Mouse (Mus musculus) fat pad, adult 2 months (tissue): Measurements from ENCODE around the gene Iqcf1.

Source experiments
- DNase-seq: peaks from one replicate; pipeline ENCODE4 v3.0.0-alpha.2; 2011; ENCODE audit warnings: low read depth, low spot score; ENCODE audit errors: extremely low read depth

The Iqcf1 gene

GRCm38 (mm10) chr9:106499667-106500066 is at the start of gene Iqcf1:
Gene Iqcf1 (plus strand): TSS chr9:106499967.
- no peak for DNase-seq

- DNase-seq, result no peak
These were observed 49.1 kb upstream of the Iqcf1 start for GRCm38 (mm10) chr9:106450661-106451060.

- no peak for DNase-seq
These were observed 48.5 kb upstream of the Iqcf1 start for GRCm38 (mm10) chr9:106451298-106451697.

- DNase-seq, result no peak
These were observed 47.9 kb upstream of the Iqcf1 start for GRCm38 (mm10) chr9:106451899-106452298.

- no peak for DNase-seq
These were observed 47.4 kb upstream of the Iqcf1 start for GRCm38 (mm10) chr9:106452351-106452750.

- DNase-seq, result no peak
These were observed 46.9 kb upstream of the Iqcf1 start for GRCm38 (mm10) chr9:106452821-106453220.

- DNase-seq, result no peak
These were observed 46.3 kb upstream of the Iqcf1 start, which contains the start of gene Pcbp4 for GRCm38 (mm10) chr9:106453271-106454070. Gene Pcbp4 (plus strand): TSS chr9:106453291.

- DNase-seq, result no peak
These were observed 45.6 kb upstream of the Iqcf1 start for GRCm38 (mm10) chr9:106454071-106454761.

- DNase-seq, result no peak
These were observed 44.7 kb upstream of the Iqcf1 start for GRCm38 (mm10) chr9:106454888-106455681.

GRCm38 (mm10) chr9:106456325-106457162 is 43.2 kb upstream of the Iqcf1 start:
- DNase-seq, result no peak

GRCm38 (mm10) chr9:106457163-106457559 is 42.6 kb upstream of the Iqcf1 start:
- no peak for DNase-seq

- no peak for DNase-seq
These were observed 41.8 kb upstream of the Iqcf1 start for GRCm38 (mm10) chr9:106457920-106458319.

GRCm38 (mm10) chr9:106459946-106460345 is 39.8 kb upstream of the Iqcf1 start:
- DNase-seq, result no peak

- DNase-seq, result no peak
These were observed 39.3 kb upstream of the Iqcf1 start for GRCm38 (mm10) chr9:106460401-106461025.

GRCm38 (mm10) chr9:106461026-106461415 is 38.7 kb upstream of the Iqcf1 start:
- no peak for DNase-seq

GRCm38 (mm10) chr9:106461641-106462429 is 37.9 kb upstream of the Iqcf1 start:
- no peak for DNase-seq

GRCm38 (mm10) chr9:106462430-106462800 is 37.4 kb upstream of the Iqcf1 start:
- no peak for DNase-seq

GRCm38 (mm10) chr9:106463122-106464063 is 36.4 kb upstream of the Iqcf1 start:
- no peak for DNase-seq
